Mouse (Mus musculus): ENCODE measurements at regions not wholly inside any gene's neighbourhood (a gene's known extent, or its start where the extent isn't known, plus 50 kb on each side); places are given as distances from the start of the nearest gene placed in this dataset.

DNA sequence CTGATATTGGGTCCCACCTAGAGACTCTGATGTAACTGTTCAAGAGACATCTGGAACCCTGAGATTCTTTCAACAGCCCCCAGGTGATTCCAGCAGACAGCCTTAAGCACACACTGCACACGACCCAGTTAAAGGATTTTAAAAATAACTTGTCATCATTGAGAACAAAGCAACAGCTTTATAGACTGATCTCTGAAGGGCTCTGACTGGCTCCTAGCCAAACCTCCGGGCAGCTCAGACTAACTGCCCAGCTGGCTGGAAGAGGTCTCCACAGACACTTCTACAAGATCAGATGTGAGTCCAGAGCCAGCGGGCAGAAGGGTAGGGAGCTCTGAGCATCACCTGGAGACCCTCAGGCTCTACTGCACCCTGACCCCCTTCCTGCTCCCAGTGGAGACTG lies 267.8 kb upstream of the Prok2 start:
- TF ChIP-seq EP300 (IDR thresholded peaks at IDR 0.05; ENCODE audit: low read depth), result no peak
- TF ChIP-seq CTCF (IDR thresholded peaks at IDR 0.05; ENCODE audit: low read depth), result no peak
